Mouse (Mus musculus) activated CD4-positive, CD25-positive, alpha-beta regulatory T cell (primary cell): ENCODE measurements around the gene Olfr1340. TPM values are rescaled to one million over a fixed set of nuclear protein-coding genes. Genes with fewer than 3 reads are reported as not detected.

Source experiments
- polyA plus RNA-seq, 2 experiments: library from polyadenylated mRNA; unstranded; fragments of 100-300 nt; shearing (Covaris generic); gene quantifications; one replicate each; pipeline ENCODE4 v1.2.1; 2017

Olfr1340 gene
- polyA plus RNA-seq = under 1 TPM in 1 of 2 experiments, not detected in 1; 0.05 TPM

GRCm38 (mm10) chr4:118719838-118720237, at the start of gene Olfr1340:
TSS of gene Olfr1340 (plus strand) at chr4:118720138.

GRCm38 (mm10) chr4:118692412-118692973, 27.4 kb upstream of the Olfr1340 start, which contains the start of gene Olfr1342:
TSS of gene Olfr1342 (minus strand) at chr4:118692756.

GRCm38 (mm10) chr4:118703223-118703622, 16.7 kb upstream of the Olfr1340 start, which contains the start of gene Olfr1341:
TSS of gene Olfr1341 (plus strand) at chr4:118703523.

GRCm38 (mm10) chr4:118731875-118732274, 11.9 kb downstream of the Olfr1340 start, which contains the start of gene Olfr1339:
TSS of gene Olfr1339 (plus strand) at chr4:118732175.

GRCm38 (mm10) chr4:118758637-118759036, 38.7 kb downstream of the Olfr1340 start, which contains the start of gene Olfr1338:
TSS of gene Olfr1338 (minus strand) at chr4:118758737.

Other genes starting within 250 kb of the Olfr1340 start
- under 1 TPM in 1 of 2 experiments, not detected in 1; 0.10 TPM for gene Tie1, start 230.1 kb upstream of the Olfr1340 start, polyA plus RNA-seq
- gene 2610528J11Rik, start 193.1 kb upstream of the Olfr1340 start, polyA plus RNA-seq = not detected
- gene Tmem125, start 176.1 kb upstream of the Olfr1340 start, polyA plus RNA-seq = under 1 TPM in 1 of 2 experiments, not detected in 1; 0.33 TPM
- under 1 TPM in 1 of 2 experiments, not detected in 1; 0.10 TPM for gene Cfap57, start 99.4 kb upstream of the Olfr1340 start, polyA plus RNA-seq
- 100 to 1,000 TPM; 131 to 185 TPM for gene Ebna1bp2, start 99.3 kb upstream of the Olfr1340 start, polyA plus RNA-seq
- gene Olfr62, start 61.2 kb upstream of the Olfr1340 start, polyA plus RNA-seq = not detected
- gene Olfr1342, start 27.4 kb upstream of the Olfr1340 start, polyA plus RNA-seq = under 1 TPM in 1 of 2 experiments, not detected in 1; 0.12 TPM
- gene Olfr1341, start 16.6 kb upstream of the Olfr1340 start, polyA plus RNA-seq = under 1 TPM in 1 of 2 experiments, not detected in 1; 0.71 TPM
- under 1 TPM in 1 of 2 experiments, not detected in 1; 0.17 TPM for gene Olfr1339, start 12.0 kb downstream of the Olfr1340 start, polyA plus RNA-seq
- under 1 TPM in 1 of 2 experiments, not detected in 1; 0.32 TPM for gene Olfr1338, start 38.6 kb downstream of the Olfr1340 start, polyA plus RNA-seq
- gene Olfr1337, start 62.4 kb downstream of the Olfr1340 start, polyA plus RNA-seq = not detected
- gene Olfr1335, start 89.8 kb downstream of the Olfr1340 start, polyA plus RNA-seq = under 1 TPM in 1 of 2 experiments, not detected in 1; 0.27 TPM
- gene Olfr1333, start 116.1 kb downstream of the Olfr1340 start, polyA plus RNA-seq = not detected
- under 1 TPM in 1 of 2 experiments, not detected in 1; 0.36 TPM for gene Olfr1331, start 144.5 kb downstream of the Olfr1340 start, polyA plus RNA-seq
- under 1 TPM in 1 of 2 experiments, not detected in 1; 0.82 TPM for gene Olfr1330, start 168.5 kb downstream of the Olfr1340 start, polyA plus RNA-seq
- gene Olfr1329, start 197.3 kb downstream of the Olfr1340 start, polyA plus RNA-seq = not detected
- gene Olfr1328, start 218.5 kb downstream of the Olfr1340 start, polyA plus RNA-seq = under 1 TPM in 1 of 2 experiments, not detected in 1; 0.31 TPM
- gene Lao1, start 241.4 kb downstream of the Olfr1340 start, polyA plus RNA-seq = not detected